Mouse (Mus musculus) kidney, adult 2 months (tissue): ENCODE results near the gene Ccnt1.

Experiments
- CTCF ChIP-seq: fragments of 200-500 bp; conservative IDR thresholded peaks from 2 replicates; pipeline ENCODE4 v1.5.1; 2011; ENCODE audit warnings: low read depth, mild to moderate bottlenecking, control low read depth, low read length, moderate library complexity, mixed read lengths; ENCODE audit not compliant: insufficient read depth, insufficient read length
- POLR2A ChIP-seq: fragments of 200-500 bp; IDR thresholded peaks from one replicate; pipeline ENCODE4 v1.6.1; 2011; ENCODE audit warnings: low read depth, low read length, control low read depth

- no peak for TF ChIP-seq POLR2A
- no peak for TF ChIP-seq CTCF
Observed at GRCm38 (mm10) chr15:98601832-98602190, 31.1 kb upstream of the Ccnt1 start.
